Mouse (Mus musculus) layer of hippocampus, adult 18-20 months (tissue): ENCODE results near the gene Cdc42ep4. TPM values are rescaled to one million over a fixed set of nuclear protein-coding genes. Genes with fewer than 3 reads are reported as not detected.

Experiments used
- DNase-seq, 2 experiments: peaks; one replicate each; pipeline ENCODE4 v3.0.0; 2022; ENCODE audit warnings: low spot score in 2 of 2
- total RNA-seq, 2 experiments: library from RNA; stranded (reverse); gene quantifications; 2 replicates each; pipeline ENCODE4 v1.2.3; 2021

Gene Cdc42ep4
- total RNA-seq, 2 experiments from 2014 or later = 32.4 to 32.7 TPM

- peak in 1 of 2 experiments; percentile 73 for DNase-seq
These were observed 61.2 kb downstream of the Cdc42ep4 start for GRCm38 (mm10) chr11:113690506-113690905.

GRCm38 (mm10) chr11:113687031-113687430, 64.7 kb downstream of the Cdc42ep4 start:
- no peak for DNase-seq

- DNase-seq = no peak
These were observed 66.8 kb downstream of the Cdc42ep4 start for GRCm38 (mm10) chr11:113684707-113685426.

GRCm38 (mm10) chr11:113683957-113684706, 67.5 kb downstream of the Cdc42ep4 start, which contains the start of the genes Fam104a and D11Wsu47e:
Fam104a (minus strand) TSS chr11:113684155.
D11Wsu47e (plus strand) TSS chr11:113684412.
- DNase-seq = peak; percentile 94 to 96

GRCm38 (mm10) chr11:113683627-113683956, 68.1 kb downstream of the Cdc42ep4 start:
- no peak for DNase-seq

- no peak for DNase-seq
These were observed 68.6 kb downstream of the Cdc42ep4 start for GRCm38 (mm10) chr11:113682897-113683626.

GRCm38 (mm10) chr11:113681979-113682378, 69.7 kb downstream of the Cdc42ep4 start:
- no peak for DNase-seq

- DNase-seq = no peak
These were observed 70.7 kb downstream of the Cdc42ep4 start for GRCm38 (mm10) chr11:113680954-113681353.

GRCm38 (mm10) chr11:113678373-113678772, 73.3 kb downstream of the Cdc42ep4 start:
- no peak for DNase-seq

GRCm38 (mm10) chr11:113677378-113677777, 74.3 kb downstream of the Cdc42ep4 start:
- no peak for DNase-seq

Other genes starting within 250 kb of the Cdc42ep4 start
- 10 to 100 TPM; 19.5 to 26.1 TPM for gene Sstr2, start 132.5 kb downstream of the Cdc42ep4 start, total RNA-seq
- 10 to 100 TPM; 50.7 to 58.3 TPM for gene Cog1, start 102.7 kb downstream of the Cdc42ep4 start, total RNA-seq
- gene Slc39a11, start 101.8 kb downstream of the Cdc42ep4 start, total RNA-seq = 10 to 100 TPM; 20.4 to 25.4 TPM
- gene Fam104a, start 67.7 kb downstream of the Cdc42ep4 start, total RNA-seq = 10 to 100 TPM; 31.1 to 33.6 TPM
- 10 to 100 TPM; 13.1 to 13.8 TPM for gene D11Wsu47e, start 67.5 kb downstream of the Cdc42ep4 start, total RNA-seq
- not detected for gene Cpsf4l, start 41.9 kb downstream of the Cdc42ep4 start, total RNA-seq